Mouse (Mus musculus): ENCODE results near the gene Cnga2.
"Not testable (repeated sequence)": the region's sequence is repeated elsewhere in the genome, so short reads cannot be mapped to it uniquely, and the experiment has no call there.

Gene Cnga2

GRCm38 (mm10) chrX:71991549-71991948, at the start of gene Cnga2:
TSS of gene Cnga2 (plus strand) at chrX:71991849.
- DNase-seq (ENCODE audit: low read depth, low spot score): no peak

- DNase-seq (ENCODE audit: low read depth, low spot score): peak; percentile 86
Measured at GRCm38 (mm10) chrX:71946631-71947030, 45.0 kb upstream of the Cnga2 start.

- DNase-seq (ENCODE audit: low read depth, low spot score): no peak
Measured at GRCm38 (mm10) chrX:71958366-71958765, 33.3 kb upstream of the Cnga2 start.

GRCm38 (mm10) chrX:71962073-71963051, 29.3 kb upstream of the Cnga2 start, which contains the start of gene Prrg3:
TSS of gene Prrg3 (plus strand) at chrX:71962624.
- DNase-seq (ENCODE audit: low read depth, low spot score): no peak

GRCm38 (mm10) chrX:71963275-71963912, 28.3 kb upstream of the Cnga2 start:
- no peak for DNase-seq (ENCODE audit: low read depth, low spot score)

- no peak for DNase-seq (ENCODE audit: low read depth, low spot score)
Measured at GRCm38 (mm10) chrX:71968216-71968615, 23.4 kb upstream of the Cnga2 start.

- DNase-seq (ENCODE audit: low read depth, low spot score): no peak
Measured at GRCm38 (mm10) chrX:71968816-71969215, 22.8 kb upstream of the Cnga2 start.

- no peak for DNase-seq (ENCODE audit: low read depth, low spot score)
Measured at GRCm38 (mm10) chrX:71971325-71971724, 20.3 kb upstream of the Cnga2 start.

- no peak for DNase-seq (ENCODE audit: low read depth, low spot score)
Measured at GRCm38 (mm10) chrX:71972686-71973085, 19.0 kb upstream of the Cnga2 start, which contains the start of gene Fate1. TSS of gene Fate1 (plus strand) at chrX:71972986.

- not testable (repeated sequence) for DNase-seq (ENCODE audit: low read depth, low spot score)
Measured at GRCm38 (mm10) chrX:71977681-71978080, 14.0 kb upstream of the Cnga2 start.

- DNase-seq (ENCODE audit: low read depth, low spot score): no peak
Measured at GRCm38 (mm10) chrX:71980443-71980842, 11.2 kb upstream of the Cnga2 start.

- no peak for DNase-seq (ENCODE audit: low read depth, low spot score)
Measured at GRCm38 (mm10) chrX:71981322-71981721, 10.3 kb upstream of the Cnga2 start.

GRCm38 (mm10) chrX:71983205-71983604, 8.4 kb upstream of the Cnga2 start:
- no peak for DNase-seq (ENCODE audit: low read depth, low spot score)

- peak; percentile 51 for DNase-seq (ENCODE audit: low read depth, low spot score)
Measured at GRCm38 (mm10) chrX:71983775-71984174, 7.9 kb upstream of the Cnga2 start.

- no peak for DNase-seq (ENCODE audit: low read depth, low spot score)
Measured at GRCm38 (mm10) chrX:71995972-71996371, 4.3 kb downstream of the Cnga2 start.

- no peak for DNase-seq (ENCODE audit: low read depth, low spot score)
Measured at GRCm38 (mm10) chrX:72009930-72010329, 18.3 kb downstream of the Cnga2 start.

- no peak for DNase-seq (ENCODE audit: low read depth, low spot score)
Measured at GRCm38 (mm10) chrX:72012236-72012635, 20.6 kb downstream of the Cnga2 start.

GRCm38 (mm10) chrX:72012804-72013203, 21.2 kb downstream of the Cnga2 start:
- peak; percentile 67 for DNase-seq (ENCODE audit: low read depth, low spot score)

GRCm38 (mm10) chrX:72022241-72022640, 30.6 kb downstream of the Cnga2 start:
- no peak for DNase-seq (ENCODE audit: low read depth, low spot score)

- DNase-seq (ENCODE audit: low read depth, low spot score): peak; percentile 60
Measured at GRCm38 (mm10) chrX:72022750-72023398, 31.2 kb downstream of the Cnga2 start.

- DNase-seq (ENCODE audit: low read depth, low spot score): peak; percentile 19
Measured at GRCm38 (mm10) chrX:72023542-72023941, 31.9 kb downstream of the Cnga2 start.

- peak; percentile 92 for DNase-seq (ENCODE audit: low read depth, low spot score)
Measured at GRCm38 (mm10) chrX:72044056-72044455, 52.4 kb downstream of the Cnga2 start.
